Mouse (Mus musculus) erythroid progenitor cell, adult 5-6 weeks (primary cell): ENCODE measurements around the gene Pkp4. TPM values are rescaled to one million over a fixed set of nuclear protein-coding genes. Genes with fewer than 3 reads are reported as not detected.

Experiments
- ATAC-seq: replicated peaks from 2 replicates; pipeline ENCODE4 v1.8.0; 2016; ENCODE audit warnings: moderate number of reproducible peaks, mild to moderate bottlenecking, moderate TSS enrichment, inconsistent platforms; ENCODE audit not compliant: poor library complexity, low FRiP score, severe bottlenecking
- total RNA-seq, 2 experiments: library from RNA; stranded (forward) in 1 of 2; stranded (reverse) in 1 of 2; fragments of 150-400 nt in 1 of 2; fragments of 186-747, 209-891 nt in 1 of 2; gene quantifications; 2 replicates each; pipeline versions ENCODE4 v1.2.3 to v1.2.4; 2015 to 2017; ENCODE audit warnings: low replicate concordance in 2 of 2

Gene Pkp4
- total RNA-seq, 2 experiments from 2014 or later: 4.7 to 10.5 TPM

- ATAC-seq: no peak
Observed at GRCm38 (mm10) chr2:59307302-59307701, 146.7 kb downstream of the Pkp4 start.

GRCm38 (mm10) chr2:59308055-59308454 lies 147.4 kb downstream of the Pkp4 start:
- ATAC-seq: no peak

GRCm38 (mm10) chr2:59313293-59313692 lies 152.6 kb downstream of the Pkp4 start:
- no peak for ATAC-seq

GRCm38 (mm10) chr2:59318631-59319030 lies 158.0 kb downstream of the Pkp4 start:
- no peak for ATAC-seq

- ATAC-seq: no peak
Observed at GRCm38 (mm10) chr2:59327946-59328345, 167.3 kb downstream of the Pkp4 start.

GRCm38 (mm10) chr2:59331093-59331492 lies 170.4 kb downstream of the Pkp4 start:
- ATAC-seq: no peak

- no peak for ATAC-seq
Observed at GRCm38 (mm10) chr2:59332523-59332922, 171.9 kb downstream of the Pkp4 start.

- ATAC-seq: no peak
Observed at GRCm38 (mm10) chr2:59338501-59338900, 177.9 kb downstream of the Pkp4 start.

GRCm38 (mm10) chr2:59338926-59339325 lies 178.3 kb downstream of the Pkp4 start:
- ATAC-seq: no peak

GRCm38 (mm10) chr2:59339776-59340539 lies 179.3 kb downstream of the Pkp4 start:
- no peak for ATAC-seq

- no peak for ATAC-seq
Observed at GRCm38 (mm10) chr2:59340878-59341277, 180.2 kb downstream of the Pkp4 start.

- no peak for ATAC-seq
Observed at GRCm38 (mm10) chr2:59342591-59343210, 182.1 kb downstream of the Pkp4 start.

GRCm38 (mm10) chr2:59343834-59344233 lies 183.2 kb downstream of the Pkp4 start:
- no peak for ATAC-seq

GRCm38 (mm10) chr2:59344699-59345098 lies 184.0 kb downstream of the Pkp4 start:
- ATAC-seq: no peak

GRCm38 (mm10) chr2:59345141-59345839 lies 184.6 kb downstream of the Pkp4 start:
- ATAC-seq: no peak

- no peak for ATAC-seq
Observed at GRCm38 (mm10) chr2:59346443-59346842, 185.8 kb downstream of the Pkp4 start.

- no peak for ATAC-seq
Observed at GRCm38 (mm10) chr2:59348585-59348984, 187.9 kb downstream of the Pkp4 start.

- ATAC-seq: no peak
Observed at GRCm38 (mm10) chr2:59350094-59350493, 189.4 kb downstream of the Pkp4 start.

- no peak for ATAC-seq
Observed at GRCm38 (mm10) chr2:59351303-59352099, 190.9 kb downstream of the Pkp4 start.

GRCm38 (mm10) chr2:59353821-59354220 lies 193.2 kb downstream of the Pkp4 start:
- no peak for ATAC-seq
